Mouse (Mus musculus): ENCODE data around the gene Asgr2.

DNA sequence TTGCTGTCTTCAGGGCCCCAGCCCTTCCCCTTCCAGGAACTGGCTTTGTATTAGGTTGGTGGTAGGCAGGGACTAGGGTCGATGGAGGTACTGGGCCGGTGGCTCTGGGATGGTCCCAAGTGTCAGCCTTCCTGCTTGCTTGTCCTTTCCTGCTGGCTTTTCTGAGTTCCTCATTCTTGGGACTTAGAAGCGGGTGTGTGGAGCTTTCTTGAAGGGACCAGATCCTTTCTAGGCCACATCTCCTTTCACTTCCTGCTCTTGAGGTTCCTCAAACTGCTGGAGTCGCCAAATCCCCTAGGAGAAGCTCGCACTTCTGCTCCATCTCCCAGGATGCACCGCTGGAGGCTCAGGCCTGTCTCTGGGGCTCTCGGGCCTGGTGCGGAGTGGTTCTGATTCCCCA lies 7.9 kb upstream of the Asgr2 start:
- TF ChIP-seq TAL1 (IDR thresholded peaks at IDR 0.05; ENCODE audit: low read length) = no peak
- no peak for TF ChIP-seq GATA1 (IDR thresholded peaks at IDR 0.05; ENCODE audit: low read length)
